Mouse (Mus musculus) kidney, adult 2 months (tissue): Measurements from ENCODE around the gene Xlr5a. TPM values are rescaled to one million over a fixed set of nuclear protein-coding genes. Genes with fewer than 3 reads are reported as not detected.
"Not testable (repeated sequence)": the region's sequence is repeated elsewhere in the genome, so short reads cannot be mapped to it uniquely, and the experiment has no call there.

Experiments
- DNase-seq: peaks from one replicate; pipeline ENCODE4 v3.0.0; 2021
- H3K27ac ChIP-seq: fragments of 200-500 bp; 2 replicates; pipeline ENCODE4 v1.5.1; 2012; ENCODE audit warnings: low read depth, low read length, control low read depth, inconsistent platforms; ENCODE audit not compliant: insufficient read depth
- H3K27me3 ChIP-seq: fragments of 200-500 bp; replicated peaks from 2 replicates; pipeline ENCODE4 v1.6.1; 2012; ENCODE audit warnings: mild to moderate bottlenecking, moderate library complexity, low read length, inconsistent platforms; ENCODE audit not compliant: control insufficient read depth, insufficient read depth
- H3K36me3 ChIP-seq: fragments of 200-500 bp; 2 replicates; pipeline ENCODE4 v1.6.1; 2012; ENCODE audit warnings: mild to moderate bottlenecking, moderate library complexity, low read length, inconsistent platforms; ENCODE audit not compliant: control insufficient read depth, insufficient read depth
- H3K4me1 ChIP-seq: fragments of 200-500 bp; 2 replicates; pipeline ENCODE4 v1.6.1; 2011; ENCODE audit warnings: low read length; ENCODE audit not compliant: control insufficient read depth, insufficient read depth
- H3K4me3 ChIP-seq: fragments of 200-500 bp; 2 replicates; pipeline ENCODE4 v1.5.1; 2011; ENCODE audit warnings: mild to moderate bottlenecking, low read depth, low read length, control low read depth; ENCODE audit not compliant: insufficient read depth
- CTCF ChIP-seq: fragments of 200-500 bp; conservative IDR thresholded peaks from 2 replicates; pipeline ENCODE4 v1.5.1; 2011; ENCODE audit warnings: low read depth, mild to moderate bottlenecking, control low read depth, low read length, moderate library complexity, mixed read lengths; ENCODE audit not compliant: insufficient read depth, insufficient read length
- POLR2A ChIP-seq: fragments of 200-500 bp; IDR thresholded peaks from one replicate; pipeline ENCODE4 v1.6.1; 2011; ENCODE audit warnings: low read depth, low read length, control low read depth
- WGBS: fragments of 180-500 bp; shearing (Covaris S2); methylation state at CpG from one replicate; pipeline ENCODE4 v1.1.7; 2018; 5-methylcytosine and 5-hydroxymethylcytosine counted together
- polyA plus RNA-seq: library from polyadenylated mRNA; depleted of rRNA; stranded (reverse); fragments of >200 nt; gene quantifications from 2 replicates; pipeline ENCODE4 v1.2.3, GENCODE M21; 2012

Gene Xlr5a
- polyA plus RNA-seq, 1 experiment = not detected

DNA sequence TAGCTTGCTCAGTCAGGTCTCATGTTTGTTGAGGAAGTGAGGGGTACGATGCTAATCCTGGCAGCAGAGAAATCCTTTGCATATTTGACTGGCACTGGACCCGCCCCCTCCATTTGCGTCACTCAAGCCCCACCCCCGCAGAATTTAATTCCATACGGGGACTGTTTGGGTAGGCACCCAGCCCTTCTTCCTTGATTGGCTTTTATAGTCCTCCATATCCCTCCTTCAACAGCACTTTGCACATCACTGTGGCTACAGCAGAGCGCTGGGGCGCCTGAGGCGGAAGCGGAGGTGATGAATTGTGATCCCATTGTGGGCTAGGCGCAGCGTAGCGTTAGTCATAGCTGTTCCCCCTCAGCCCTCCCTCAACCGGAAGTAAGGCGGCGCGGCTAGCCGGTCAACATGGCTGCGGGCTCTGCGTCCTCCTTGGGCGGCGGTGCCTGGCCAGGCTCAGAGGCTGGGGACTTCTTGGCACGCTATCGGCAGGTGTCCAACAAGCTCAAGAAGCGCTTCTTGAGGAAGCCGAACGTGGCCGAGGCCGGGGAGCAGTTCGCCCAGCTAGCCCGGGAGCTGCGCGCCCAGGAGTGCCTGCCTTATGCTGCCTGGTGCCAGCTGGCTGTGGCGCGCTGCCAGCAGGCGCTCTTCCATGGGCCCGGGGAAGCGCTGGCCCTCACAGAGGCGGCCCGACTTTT, 64.7 kb downstream of the Xlr5a start, which contains the start of gene F8a:
TSS of gene F8a (plus strand) at position 378 of the 692 bp plus-strand sequence.
- Histone ChIP-seq H3K4me3 (peak within 1 kb of the TSS; percentile 76), H3K27ac (peak within 1 kb of the TSS; percentile 97), H3K4me1 (no peaks in the 10 kb centered on the region), H3K27me3 (no peaks in the 10 kb centered on the region), H3K36me3 (no peaks in the 10 kb centered on the region)
- TF ChIP-seq CTCF = no peak
- TF ChIP-seq POLR2A = peak; percentile 74
- 1% methylated on average over 39 of the region's 39 CpGs for WGBS
- DNase-seq = peak; percentile 89

DNA sequence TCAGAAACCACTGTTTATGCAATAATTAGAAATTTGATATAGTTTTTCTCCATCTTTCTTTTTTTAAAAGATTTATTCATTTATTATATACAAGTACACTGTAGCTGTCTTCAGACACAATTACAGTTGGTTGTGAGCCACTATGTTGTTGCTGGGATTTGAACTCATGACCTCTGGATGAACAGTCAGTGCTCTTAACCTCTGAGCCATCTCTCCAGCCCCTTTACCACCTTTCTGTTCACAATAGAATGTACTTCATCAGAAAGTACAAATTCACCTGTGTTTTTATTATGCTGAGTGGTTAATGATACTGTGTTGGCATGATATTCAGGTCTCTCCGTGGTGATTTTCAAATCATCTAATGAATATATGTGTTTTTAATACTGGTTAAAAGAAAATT, 67.4 kb downstream of the Xlr5a start:
- Histone ChIP-seq H3K4me1 (no peaks in the 10 kb centered on the region), H3K27ac (no peak overlapping the region), H3K4me3 (no peak overlapping the region), H3K36me3 (no peaks in the 10 kb centered on the region), H3K27me3 (no peaks in the 10 kb centered on the region)
- TF ChIP-seq POLR2A (no peak), CTCF (no peak)
- no peak for DNase-seq
- 42% methylated on average over 1 of the region's 1 CpGs for WGBS

DNA sequence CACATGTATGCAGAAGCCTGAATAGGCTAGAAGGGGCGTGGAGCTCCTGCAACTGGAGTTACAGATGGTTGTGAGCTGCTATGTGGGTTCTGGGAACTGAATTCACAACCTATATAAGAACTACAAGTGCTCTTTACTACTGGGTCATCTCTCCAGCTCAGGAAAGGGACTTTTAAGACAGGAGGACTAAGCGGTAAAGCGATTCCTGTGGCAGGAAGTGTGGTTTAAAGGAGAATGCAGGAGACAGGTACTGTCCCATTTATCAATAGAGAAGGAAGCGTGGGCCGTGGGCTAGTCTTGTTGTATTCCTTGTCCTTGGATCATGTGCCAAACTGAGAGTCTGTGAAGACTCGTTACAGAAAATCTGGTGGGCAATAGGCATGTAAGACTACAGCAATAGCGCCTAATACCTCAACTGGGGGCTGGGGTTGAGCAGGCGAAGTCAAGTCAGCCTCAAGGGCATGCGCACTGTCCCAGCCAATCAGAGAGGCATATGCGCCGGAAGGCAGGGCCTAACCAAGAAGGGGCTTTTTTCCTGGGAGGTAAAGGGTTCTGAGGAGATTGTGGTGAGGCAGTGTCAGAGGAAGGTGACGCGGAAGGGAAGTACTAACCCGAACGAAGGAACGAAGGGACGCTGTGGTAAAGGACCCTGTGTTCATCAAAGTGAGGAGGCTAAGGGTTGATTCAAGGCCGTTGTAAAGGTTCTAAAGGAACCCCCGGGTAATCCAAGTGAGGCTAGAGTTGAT, 78.8 kb downstream of the Xlr5a start, which contains the start of gene Xlr4b:
TSS of gene Xlr4b (plus strand) at position 515 of the 746 bp plus-strand sequence.
- H3K27ac ChIP-seq, H3K4me1 ChIP-seq, H3K27me3 ChIP-seq, H3K36me3 ChIP-seq, DNase-seq, H3K4me3 ChIP-seq: not testable (repeated sequence)
- WGBS = 78% methylated on average over 19 of the region's 19 CpGs

- 89% methylated on average over 12 of the region's 12 CpGs for WGBS
- not testable (repeated sequence) for H3K27me3 ChIP-seq, H3K4me1 ChIP-seq, H3K27ac ChIP-seq, H3K4me3 ChIP-seq, H3K36me3 ChIP-seq
- peak; percentile 67 for DNase-seq
Observed at GRCm38 (mm10) chrX:73191934-73192333, 100.8 kb downstream of the Xlr5a start, which contains the start of gene Xlr3b. Xlr3b (plus strand) TSS chrX:73192207.

- not testable (repeated sequence) for DNase-seq, H3K27ac ChIP-seq, H3K4me1 ChIP-seq, H3K4me3 ChIP-seq, H3K36me3 ChIP-seq, H3K27me3 ChIP-seq
- WGBS = 60% methylated on average over 1 of the region's 15 CpGs
Observed at GRCm38 (mm10) chrX:73176889-73177288, 115.9 kb downstream of the Xlr5a start, which contains the start of gene Spin2d. Spin2d (minus strand) TSS chrX:73176989.

- H3K27me3 ChIP-seq, H3K36me3 ChIP-seq, DNase-seq, H3K27ac ChIP-seq, H3K4me1 ChIP-seq, H3K4me3 ChIP-seq: not testable (repeated sequence)
- no CpG with 5 or more reads among the region's 7 CpGs for WGBS
Observed at GRCm38 (mm10) chrX:73149350-73149749, 143.4 kb downstream of the Xlr5a start, which contains the start of gene DXBay18. DXBay18 (minus strand) TSS chrX:73149450.

- not testable (repeated sequence) for H3K4me1 ChIP-seq, H3K27me3 ChIP-seq, H3K27ac ChIP-seq, H3K36me3 ChIP-seq, DNase-seq, H3K4me3 ChIP-seq
- WGBS = no CpG with 5 or more reads among the region's 20 CpGs
Observed at GRCm38 (mm10) chrX:73148496-73148895, 144.3 kb downstream of the Xlr5a start, which contains the start of gene Xlr5b. Xlr5b (plus strand) TSS chrX:73148796.

DNA sequence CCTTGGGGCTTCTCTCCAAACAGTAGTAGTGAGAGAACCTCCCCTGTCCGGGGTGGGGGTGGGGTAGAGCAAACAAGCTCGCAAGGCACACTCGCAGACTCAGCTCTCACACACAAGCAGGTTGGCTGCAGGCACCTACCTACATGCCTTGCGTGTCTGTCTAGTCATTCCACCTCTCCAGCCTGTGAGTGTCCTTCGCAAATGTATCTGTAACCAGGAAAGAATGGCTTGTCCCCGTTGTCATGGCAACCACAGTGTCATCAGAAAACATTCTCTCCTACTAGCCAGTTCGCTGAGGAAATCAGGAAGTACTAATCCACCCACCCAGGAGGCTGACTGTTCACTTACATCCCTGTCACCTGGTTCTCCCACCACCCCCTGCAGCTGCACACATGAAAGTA, 149.6 kb downstream of the Xlr5a start:
- not testable (repeated sequence) for H3K4me3 ChIP-seq, H3K36me3 ChIP-seq, DNase-seq, H3K27me3 ChIP-seq, H3K4me1 ChIP-seq, H3K27ac ChIP-seq
- WGBS = no CpG with 5 or more reads among the region's 7 CpGs

DNA sequence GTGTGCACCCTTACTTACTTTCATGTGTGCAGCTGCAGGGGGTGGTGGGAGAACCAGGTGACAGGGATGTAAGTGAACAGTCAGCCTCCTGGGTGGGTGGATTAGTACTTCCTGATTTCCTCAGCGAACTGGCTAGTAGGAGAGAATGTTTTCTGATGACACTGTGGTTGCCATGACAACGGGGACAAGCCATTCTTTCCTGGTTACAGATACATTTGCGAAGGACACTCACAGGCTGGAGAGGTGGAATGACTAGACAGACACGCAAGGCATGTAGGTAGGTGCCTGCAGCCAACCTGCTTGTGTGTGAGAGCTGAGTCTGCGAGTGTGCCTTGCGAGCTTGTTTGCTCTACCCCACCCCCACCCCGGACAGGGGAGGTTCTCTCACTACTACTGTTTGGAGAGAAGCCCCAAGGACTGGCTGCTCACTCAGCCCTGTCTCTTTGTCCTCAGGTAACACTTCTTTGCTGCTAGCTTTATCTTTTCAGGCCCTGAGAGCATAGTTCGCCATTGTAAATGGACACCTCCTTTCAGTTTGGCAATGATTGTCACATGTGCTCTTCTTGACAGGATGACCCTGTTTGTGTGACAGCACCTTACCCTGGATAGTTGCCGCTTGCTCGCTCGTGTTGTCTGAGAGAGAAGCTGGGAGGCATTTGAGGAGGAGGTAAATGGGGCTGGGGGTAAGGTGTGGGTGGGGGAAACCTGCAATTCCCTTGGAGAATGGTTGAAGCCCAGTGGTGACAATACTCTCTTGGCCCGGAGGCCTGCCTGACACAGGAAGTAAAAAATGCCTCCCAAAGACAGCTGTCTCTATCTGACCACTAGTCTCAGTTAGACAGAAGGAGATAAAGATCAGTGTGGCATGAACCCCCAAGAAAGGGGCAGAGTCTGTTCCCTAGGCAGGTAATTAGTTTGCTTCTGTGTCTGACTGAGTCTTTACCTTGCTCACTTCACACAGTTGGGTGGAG, 169.6 kb downstream of the Xlr5a start:
- H3K27me3 ChIP-seq, H3K27ac ChIP-seq, H3K36me3 ChIP-seq, H3K4me1 ChIP-seq, DNase-seq, H3K4me3 ChIP-seq: not testable (repeated sequence)
- WGBS = no CpG with 5 or more reads among the region's 12 CpGs

DNA sequence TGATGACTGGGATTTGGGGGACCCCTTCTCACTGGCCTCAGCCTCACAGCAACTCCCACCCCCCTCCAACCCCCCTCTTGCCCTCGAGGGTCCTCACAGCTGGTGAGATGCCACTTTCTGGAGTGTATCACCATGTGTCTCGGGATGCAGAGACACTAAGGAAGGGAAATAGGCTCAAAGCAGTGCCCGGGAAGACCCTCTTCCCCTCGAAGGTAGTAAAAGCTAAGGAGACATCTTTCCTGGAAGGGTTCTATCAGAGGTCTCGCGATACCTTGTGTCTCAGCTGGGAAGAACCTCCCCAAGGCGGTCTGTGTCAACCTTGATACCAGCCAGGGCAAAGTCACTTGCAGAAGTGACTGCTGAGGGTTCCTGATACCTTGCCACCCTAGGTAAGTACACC, 176.0 kb downstream of the Xlr5a start, which contains the start of gene Gm14685:
TSS of gene Gm14685 (plus strand) at position 301 of the 400 bp plus-strand sequence.
- not testable (repeated sequence) for H3K27ac ChIP-seq, H3K4me1 ChIP-seq, H3K4me3 ChIP-seq, DNase-seq, H3K36me3 ChIP-seq, H3K27me3 ChIP-seq
- WGBS = no CpG with 5 or more reads among the region's 7 CpGs
